Mouse (Mus musculus): ENCODE measurements around the gene Tsc2. TPM values are rescaled to one million over a fixed set of nuclear protein-coding genes. Genes with fewer than 3 reads are reported as not detected.
A peak's percentile ranks its signal among the peaks of the same experiment; 100 is the strongest.
"Not testable (repeated sequence)": the region's sequence is repeated elsewhere in the genome, so short reads cannot be mapped to it uniquely, and the experiment has no call there.

The Tsc2 gene
- 72.8 and 82.0 TPM in 2 replicates for polyA plus RNA-seq (2016; fragmentation: Nextera tagmentation; extraction: Ambion mirVana)

DNA sequence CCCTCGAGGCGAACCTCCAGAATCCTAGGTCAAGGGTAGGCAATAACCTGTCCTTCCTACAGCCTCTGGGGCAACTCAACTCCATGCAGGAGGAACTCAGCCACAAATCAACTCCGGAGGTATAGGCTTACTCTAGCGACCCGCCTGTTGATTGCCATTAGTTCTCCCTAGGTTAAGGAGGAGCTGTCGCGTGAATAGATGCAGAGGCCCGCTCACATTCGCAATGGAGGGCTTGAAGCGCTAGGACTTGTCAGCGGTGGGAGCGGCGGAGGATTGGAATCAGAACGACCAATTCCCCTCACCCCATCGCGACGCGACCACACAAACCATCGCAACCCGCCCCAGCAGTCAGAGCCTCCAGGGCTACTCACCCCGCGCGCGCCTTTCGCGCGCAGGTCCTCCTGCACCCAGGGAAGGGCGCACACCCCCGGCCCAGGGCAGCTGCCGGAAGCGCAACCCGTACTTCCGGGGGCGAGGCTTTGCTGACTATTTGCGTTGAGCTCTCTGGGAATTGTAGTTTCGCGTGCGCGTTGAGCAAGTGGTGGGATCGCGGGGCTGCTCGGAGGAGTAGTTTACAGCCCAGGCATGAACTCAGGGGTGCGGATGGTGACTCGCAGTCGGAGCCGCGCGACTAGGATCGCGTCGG is at the start of gene Tsc2, which contains the start of gene Nthl1:
TSS of gene Tsc2 (minus strand) at position 464 of the 646 bp plus-strand sequence.
TSS of gene Nthl1 (plus strand) at position 514 of the 646 bp plus-strand sequence.
- WGBS, result 2% methylated on average over 51 of the region's 51 CpGs
- no peaks in the 10 kb centered on the region for H3K9me3 ChIP-seq
- ATAC-seq (ENCODE audit: insufficient number of reproducible peaks, insufficient read depth, low FRiP score, low TSS enrichment), result peak; percentile 88

DNA sequence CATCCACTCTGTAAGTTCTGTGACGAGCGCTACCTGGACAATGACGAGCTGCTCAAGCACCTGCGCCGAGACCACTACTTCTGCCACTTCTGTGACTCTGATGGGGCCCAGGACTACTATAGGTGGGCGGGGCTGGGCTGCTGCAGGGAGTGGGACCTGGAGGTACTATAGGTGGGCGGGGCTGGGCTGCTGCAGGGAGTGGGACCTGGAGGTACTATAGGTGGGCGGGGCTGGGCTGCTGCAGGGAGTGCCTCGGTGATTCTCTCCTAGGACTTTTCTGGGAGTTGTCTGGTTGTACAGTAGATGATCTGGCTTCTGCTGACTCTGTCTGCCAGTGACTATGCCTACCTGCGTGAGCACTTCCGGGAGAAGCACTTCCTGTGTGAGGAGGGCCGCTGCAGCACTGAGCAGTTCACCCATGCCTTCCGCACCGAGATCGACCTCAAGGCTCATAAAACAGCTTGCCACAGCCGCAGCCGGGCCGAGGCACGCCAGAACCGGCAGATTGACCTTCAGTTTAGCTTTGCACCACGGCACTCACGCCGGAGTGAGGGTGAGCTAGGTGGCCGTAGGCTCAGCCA is 45.2 kb upstream of the Tsc2 start:
- H3K27ac ChIP-seq, result no peak overlapping the region
- WGBS, result 91% methylated on average over 24 of the region's 24 CpGs
- no peak overlapping the region for H3K4me3 ChIP-seq
- no peaks in the 10 kb centered on the region for H3K9me3 ChIP-seq
- no peak overlapping the region for H3K9ac ChIP-seq
- H3K27me3 ChIP-seq, result no peaks in the 10 kb centered on the region
- ATAC-seq (ENCODE audit: insufficient number of reproducible peaks, insufficient read depth, low FRiP score, low TSS enrichment), result no peak
- H3K36me3 ChIP-seq, result peaks cover 63% of the 10 kb centered on the region
- H3K4me1 ChIP-seq, result 0 out of 2 replicates have a peak, but pooled peaks cover 4% of the 10 kb centered on the region
- H3K4me2 ChIP-seq (replicated peaks), result no peak overlapping the region

More for the DNA sequence above, at the start of gene Tsc2, which contains the start of gene Nthl1:
- H3K27me3 ChIP-seq, result no peaks in the 10 kb centered on the region
- peaks cover 16% of the 10 kb centered on the region for H3K4me1 ChIP-seq
- peaks cover 33% of the 10 kb centered on the region for H3K36me3 ChIP-seq
- H3K9ac ChIP-seq, result peak within 1 kb of the TSS; percentile 63
- peak within 1 kb of the TSS; percentile 92 for H3K27ac ChIP-seq
- peak within 1 kb of the TSS; percentile 62 for H3K4me3 ChIP-seq
- H3K4me2 ChIP-seq (replicated peaks), result peak within 1 kb of the TSS; percentile 79

DNA sequence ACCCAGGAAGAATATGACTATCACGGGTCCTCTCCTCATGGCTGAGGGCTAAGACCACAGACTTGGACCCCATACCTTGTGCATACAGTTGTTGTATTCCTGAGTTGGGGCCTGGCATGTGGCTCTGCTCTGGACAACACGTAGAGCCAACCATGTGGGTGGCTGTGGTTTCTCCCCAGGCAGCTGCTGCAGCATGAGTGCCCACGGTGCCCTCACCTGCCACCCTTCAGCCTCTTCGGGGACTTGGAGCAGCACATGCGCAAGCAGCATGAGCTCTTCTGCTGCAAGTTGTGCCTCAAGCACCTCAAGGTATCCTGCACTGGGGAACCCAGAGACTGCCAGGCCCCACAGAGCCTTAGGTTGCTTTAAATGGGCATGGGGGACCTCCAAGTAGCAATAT is 44.4 kb upstream of the Tsc2 start:
- H3K27ac ChIP-seq, result no peak overlapping the region
- H3K36me3 ChIP-seq, result peaks cover 56% of the 10 kb centered on the region
- ATAC-seq (ENCODE audit: insufficient number of reproducible peaks, insufficient read depth, low FRiP score, low TSS enrichment), result no peak
- H3K9me3 ChIP-seq, result no peaks in the 10 kb centered on the region
- no peak overlapping the region for H3K4me3 ChIP-seq
- 92% methylated on average over 5 of the region's 5 CpGs for WGBS
- peaks cover 12% of the 10 kb centered on the region for H3K4me1 ChIP-seq
- H3K4me2 ChIP-seq (replicated peaks), result no peak overlapping the region
- H3K9ac ChIP-seq, result no peak overlapping the region
- H3K27me3 ChIP-seq, result no peaks in the 10 kb centered on the region

DNA sequence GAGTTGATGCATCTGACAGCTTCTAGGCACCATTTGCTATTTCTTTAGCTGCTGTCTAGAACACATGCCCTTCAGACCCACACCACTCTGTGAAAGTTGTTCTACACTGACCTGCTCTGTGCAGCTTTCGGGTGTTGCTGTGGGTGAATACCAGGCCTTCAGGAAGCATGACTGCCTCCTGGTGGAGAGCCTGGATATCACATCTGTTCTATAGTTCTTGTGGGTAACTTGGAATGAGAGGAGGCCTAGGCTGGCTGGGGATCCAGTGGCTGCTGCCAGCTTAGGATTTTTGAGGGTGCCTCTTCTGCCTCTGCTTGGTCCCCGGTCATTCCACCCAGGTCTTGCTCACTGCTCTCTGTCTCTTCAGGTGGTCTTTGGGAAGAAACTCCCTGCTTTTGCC is 43.8 kb upstream of the Tsc2 start:
- no peak for ATAC-seq (ENCODE audit: insufficient number of reproducible peaks, insufficient read depth, low FRiP score, low TSS enrichment)
- no peak overlapping the region for H3K27ac ChIP-seq
- peaks cover 50% of the 10 kb centered on the region for H3K36me3 ChIP-seq
- H3K4me2 ChIP-seq (replicated peaks), result no peak overlapping the region
- no peaks in the 10 kb centered on the region for H3K27me3 ChIP-seq
- H3K4me3 ChIP-seq, result no peak overlapping the region
- H3K9ac ChIP-seq, result no peak overlapping the region
- H3K9me3 ChIP-seq, result no peaks in the 10 kb centered on the region
- 56% methylated on average over 2 of the region's 2 CpGs for WGBS
- H3K4me1 ChIP-seq, result peaks cover 18% of the 10 kb centered on the region

DNA sequence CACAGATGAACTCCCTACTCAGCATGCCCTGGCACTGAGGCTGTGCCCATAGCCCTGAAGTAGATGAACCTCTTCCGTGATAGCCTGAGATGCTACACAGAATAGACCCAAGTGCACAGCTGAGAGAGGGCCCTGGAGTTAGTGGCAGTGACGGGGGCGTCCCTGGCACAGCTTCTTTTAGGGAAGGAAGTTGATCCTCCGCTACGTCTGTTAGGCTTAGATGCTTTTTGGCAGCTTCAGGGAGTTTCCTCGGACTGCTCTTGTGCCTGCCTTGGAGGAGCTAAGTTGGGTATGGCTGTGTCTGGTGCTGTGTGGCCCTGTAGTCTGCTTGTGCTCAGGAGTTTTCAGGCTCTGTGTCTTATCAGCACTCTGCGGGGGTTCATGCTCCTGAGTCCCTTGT is 41.8 kb upstream of the Tsc2 start:
- peaks cover 29% of the 10 kb centered on the region for H3K4me1 ChIP-seq
- no peaks in the 10 kb centered on the region for H3K27me3 ChIP-seq
- no peak overlapping the region for H3K4me2 ChIP-seq (replicated peaks)
- no peak overlapping the region for H3K27ac ChIP-seq
- peak overlapping the region; percentile 9; the same call in 1 of the 2 replicates for H3K4me3 ChIP-seq
- ATAC-seq (ENCODE audit: insufficient number of reproducible peaks, insufficient read depth, low FRiP score, low TSS enrichment), result no peak
- 90% methylated on average over 7 of the region's 7 CpGs for WGBS
- H3K9me3 ChIP-seq, result no peaks in the 10 kb centered on the region
- H3K9ac ChIP-seq, result no peak overlapping the region; the same call in 1 of the 2 replicates
- peaks cover 30% of the 10 kb centered on the region for H3K36me3 ChIP-seq

DNA sequence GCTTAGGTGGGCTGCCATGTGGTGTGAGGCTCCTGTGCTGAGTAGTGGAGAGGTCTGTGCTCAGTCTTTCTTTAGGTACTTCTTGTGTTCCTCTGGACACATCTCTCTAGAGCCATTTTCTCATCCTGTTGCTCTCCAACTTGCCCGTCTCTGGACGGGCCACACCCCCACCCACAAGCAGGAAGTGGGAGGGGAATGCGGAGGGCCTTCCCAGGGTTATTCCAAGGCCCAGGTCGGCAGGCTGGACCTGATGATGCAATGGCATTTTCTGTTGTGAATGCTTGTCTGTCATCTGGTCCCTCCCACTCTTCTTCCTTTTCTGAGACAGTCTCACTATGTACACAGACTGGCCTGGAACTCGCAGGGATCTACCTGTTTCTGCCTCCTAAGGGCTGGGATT is 39.7 kb upstream of the Tsc2 start:
- Histone ChIP-seq H3K27ac (no peak overlapping the region), H3K9me3 (no peaks in the 10 kb centered on the region), H3K9ac (peak overlapping the region; percentile 27; the same call in 1 of the 2 replicates), H3K27me3 (no peaks in the 10 kb centered on the region), H3K4me1 (peaks cover 33% of the 10 kb centered on the region), H3K4me3 (0 out of 2 replicates have a peak overlapping the region, but pooled peaks have one; percentile 9), H3K36me3 (peaks cover 9% of the 10 kb centered on the region), H3K4me2 (replicated peaks) (peak overlapping the region; percentile 83)
- ATAC-seq (ENCODE audit: insufficient number of reproducible peaks, insufficient read depth, low FRiP score, low TSS enrichment), result no peak
- WGBS, result 16% methylated on average over 5 of the region's 5 CpGs

DNA sequence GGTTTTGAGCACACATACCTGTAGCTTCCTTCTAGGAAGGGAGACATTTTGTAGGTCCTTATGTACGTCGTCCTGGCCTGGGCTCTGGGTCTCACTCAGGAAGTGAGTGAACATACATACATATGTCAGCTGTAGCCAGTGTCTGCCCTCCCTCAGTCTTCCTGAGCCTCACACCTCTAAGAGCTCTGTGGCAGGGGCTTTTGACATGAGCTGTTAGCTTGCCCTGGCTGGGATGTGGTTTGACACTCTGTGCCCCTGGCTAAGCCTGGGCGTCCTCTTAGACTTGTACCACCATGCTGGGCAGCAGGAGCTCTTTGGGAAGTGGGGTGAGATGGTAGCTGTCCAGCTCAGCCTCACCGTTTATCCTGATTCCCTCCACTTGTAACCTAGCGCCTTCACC is 38.9 kb upstream of the Tsc2 start:
- Histone ChIP-seq H3K9ac (peak overlapping the region; percentile 97; the same call in 1 of the 2 replicates), H3K4me3 (no peak overlapping the region)
- 64% methylated on average over 5 of the region's 5 CpGs for WGBS

DNA sequence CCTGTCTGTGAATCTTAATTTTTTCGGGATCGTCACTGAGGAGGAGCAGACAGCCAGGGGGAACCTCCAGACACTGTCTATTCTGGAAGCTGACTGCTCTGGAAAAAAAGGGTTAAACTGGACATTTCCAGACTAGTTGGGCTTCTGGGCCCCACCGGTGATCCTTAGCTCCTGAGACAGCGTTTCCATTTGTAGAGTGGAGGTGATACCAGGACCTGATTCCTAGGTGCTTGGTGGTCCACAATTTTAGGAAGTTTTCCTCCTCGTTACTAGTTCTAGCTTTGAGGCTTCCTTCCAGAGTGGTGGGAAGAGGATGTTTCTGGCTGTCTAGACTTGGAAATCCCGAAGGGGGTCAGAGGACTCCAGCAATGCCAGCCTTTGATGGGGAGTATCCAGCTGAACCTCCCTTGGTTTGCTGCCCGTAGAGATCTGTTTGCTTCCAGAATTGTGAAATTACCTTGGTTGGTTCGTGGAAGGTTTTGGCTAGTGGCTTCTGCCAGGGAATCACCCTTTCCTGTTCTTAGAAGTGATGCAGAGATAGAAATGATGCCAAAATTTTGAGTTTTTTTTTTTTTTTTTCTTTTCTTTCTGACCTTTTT is 37.9 kb upstream of the Tsc2 start:
- WGBS, result 9% methylated on average over 8 of the region's 8 CpGs
- H3K36me3 ChIP-seq, result no peaks in the 10 kb centered on the region
- ATAC-seq (ENCODE audit: insufficient number of reproducible peaks, insufficient read depth, low FRiP score, low TSS enrichment), result no peak
- H3K4me2 ChIP-seq (replicated peaks), result peak overlapping the region; percentile 83
- H3K27ac ChIP-seq, result peak overlapping the region; percentile 82
- peak overlapping the region; percentile 98 for H3K4me3 ChIP-seq
- H3K27me3 ChIP-seq, result no peaks in the 10 kb centered on the region
- peaks cover 33% of the 10 kb centered on the region for H3K4me1 ChIP-seq
- H3K9me3 ChIP-seq, result no peaks in the 10 kb centered on the region
- peak overlapping the region; percentile 97 for H3K9ac ChIP-seq

More for the DNA sequence above, 38.9 kb upstream of the Tsc2 start:
- Histone ChIP-seq H3K36me3 (peaks cover 1% of the 10 kb centered on the region; the same call in 1 of the 2 replicates), H3K9me3 (no peaks in the 10 kb centered on the region), H3K27me3 (no peaks in the 10 kb centered on the region), H3K4me2 (replicated peaks) (peak overlapping the region; percentile 83), H3K4me1 (peaks cover 33% of the 10 kb centered on the region), H3K27ac (no peak overlapping the region)
- ATAC-seq (ENCODE audit: insufficient number of reproducible peaks, insufficient read depth, low FRiP score, low TSS enrichment), result no peak

DNA sequence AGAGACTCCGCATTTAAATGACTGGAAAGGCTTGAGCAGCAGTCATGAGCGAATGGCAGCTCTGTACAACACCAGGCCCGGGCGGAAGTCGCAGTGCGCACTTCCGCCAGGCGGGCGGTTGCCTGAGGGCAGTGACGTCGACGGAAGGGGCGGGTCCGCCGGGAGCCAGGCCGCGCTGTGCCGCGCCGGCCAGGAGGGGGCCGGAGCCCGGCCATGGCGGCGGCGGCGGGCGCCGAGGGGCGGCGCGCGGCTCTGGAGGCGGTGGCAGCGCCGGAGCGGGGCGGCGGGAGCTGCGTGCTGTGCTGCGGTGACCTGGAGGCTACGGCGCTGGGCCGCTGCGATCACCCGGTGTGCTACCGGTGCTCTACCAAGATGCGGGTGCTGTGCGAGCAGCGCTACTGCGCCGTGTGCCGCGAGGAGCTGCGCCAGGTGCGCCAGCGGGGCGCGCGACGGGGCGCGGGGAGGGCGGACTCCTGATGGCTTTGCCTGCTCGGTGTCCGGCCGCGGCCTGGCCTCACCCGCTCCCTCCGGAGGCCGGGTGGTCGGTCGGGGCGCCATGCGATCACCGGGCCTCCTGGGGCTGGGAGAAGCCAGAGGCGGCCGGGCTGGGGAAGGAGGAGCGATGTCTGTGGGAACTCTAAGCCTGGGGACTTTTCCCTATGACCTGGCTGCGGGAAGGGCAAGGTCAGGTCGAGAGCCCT is 37.3 kb upstream of the Tsc2 start, which contains the start of gene Zfp598:
TSS of gene Zfp598 (plus strand) at position 143 of the 701 bp plus-strand sequence.
- WGBS, result under 1% methylated on average over 78 of the region's 80 CpGs
- H3K36me3 ChIP-seq, result no peaks in the 10 kb centered on the region
- peak within 1 kb of the TSS; percentile 82 for H3K27ac ChIP-seq
- peak; percentile 97 for ATAC-seq (ENCODE audit: insufficient number of reproducible peaks, insufficient read depth, low FRiP score, low TSS enrichment)
- peak within 1 kb of the TSS; percentile 83 for H3K4me2 ChIP-seq (replicated peaks)
- H3K4me1 ChIP-seq, result peaks cover 33% of the 10 kb centered on the region
- H3K4me3 ChIP-seq, result peak within 1 kb of the TSS; percentile 98
- no peaks in the 10 kb centered on the region for H3K9me3 ChIP-seq
- H3K27me3 ChIP-seq, result no peaks in the 10 kb centered on the region
- H3K9ac ChIP-seq, result peak within 1 kb of the TSS; percentile 97

DNA sequence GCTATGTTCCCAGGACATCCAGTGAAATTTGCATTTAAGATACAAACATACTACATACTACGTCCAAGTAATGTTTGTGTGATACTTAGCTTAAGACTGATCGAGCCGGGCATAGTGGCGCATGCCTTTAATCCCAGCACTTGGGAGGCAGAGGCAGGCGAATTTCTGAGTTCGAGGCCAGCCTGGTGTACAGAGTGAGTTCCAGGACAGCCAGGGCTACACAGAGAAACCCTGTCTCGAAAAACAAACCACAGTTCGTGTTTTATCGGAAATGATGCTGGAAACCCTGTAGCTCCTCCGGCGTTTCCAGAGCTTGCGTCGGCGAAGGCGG is 36.7 kb upstream of the Tsc2 start:
- WGBS, result 10% methylated on average over 15 of the region's 15 CpGs
- Histone ChIP-seq H3K9ac (peak overlapping the region; percentile 97), H3K4me1 (peaks cover 33% of the 10 kb centered on the region), H3K27ac (peak overlapping the region; percentile 82), H3K4me2 (replicated peaks) (peak overlapping the region; percentile 83), H3K4me3 (peak overlapping the region; percentile 98)
- ATAC-seq (ENCODE audit: insufficient number of reproducible peaks, insufficient read depth, low FRiP score, low TSS enrichment), result 0 out of 2 replicates have a peak, but pooled peaks have one; percentile 18
- H3K36me3 ChIP-seq, H3K9me3 ChIP-seq, H3K27me3 ChIP-seq: not testable (repeated sequence)

DNA sequence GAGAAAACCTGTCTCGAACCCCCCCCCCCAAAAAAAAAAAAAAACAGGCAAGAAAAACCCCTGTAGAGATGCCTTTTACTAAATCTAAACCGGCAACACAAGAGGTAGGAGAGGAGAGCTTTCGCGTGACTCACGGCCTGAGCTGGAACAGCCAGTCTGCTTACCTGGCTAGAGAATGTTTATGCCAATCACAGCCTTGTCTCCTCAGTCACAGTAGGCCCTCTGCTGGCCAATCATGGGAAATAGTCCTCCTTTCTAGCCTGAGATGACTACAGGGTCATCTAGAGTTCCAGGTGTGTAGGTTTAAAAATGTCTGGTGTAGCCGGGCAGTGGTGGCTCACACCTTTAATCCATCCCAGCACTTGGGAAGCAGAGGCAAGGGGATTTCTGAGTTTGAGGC is 35.0 kb upstream of the Tsc2 start:
- Histone ChIP-seq H3K9me3 (no peaks in the 10 kb centered on the region), H3K4me3 (no peak overlapping the region), H3K4me2 (replicated peaks) (no peak overlapping the region), H3K4me1 (peaks cover 27% of the 10 kb centered on the region), H3K36me3 (no peaks in the 10 kb centered on the region), H3K9ac (no peak overlapping the region), H3K27me3 (no peaks in the 10 kb centered on the region), H3K27ac (no peak overlapping the region)
- WGBS, result 32% methylated on average over 6 of the region's 6 CpGs
- ATAC-seq (ENCODE audit: insufficient number of reproducible peaks, insufficient read depth, low FRiP score, low TSS enrichment), result no peak

Measured in embryonic facial prominence, embryonic 12.5 days (tissue).